Mouse (Mus musculus) ES-E14 (cell line): ENCODE results near the gene Zfp78.

Source experiments
- CHD2 ChIP-seq: IDR thresholded peaks from 2 replicates; pipeline ENCODE4 v1.6.1; 2014; ENCODE audit warnings: mild to moderate bottlenecking, low read depth, low read length, inconsistent platforms
- MAFK ChIP-seq: IDR thresholded peaks from 2 replicates; pipeline ENCODE4 v1.6.1; 2014; ENCODE audit warnings: mild to moderate bottlenecking, low read depth, low read length, inconsistent platforms; ENCODE audit not compliant: insufficient read depth
- ZNF384 ChIP-seq: IDR thresholded peaks from 2 replicates; pipeline ENCODE4 v1.6.1; 2012; ENCODE audit warnings: low read depth, low read length, inconsistent platforms

- TF ChIP-seq ZNF384 = no peak
- no peak for TF ChIP-seq MAFK
- TF ChIP-seq CHD2 = no peak
Measured at GRCm38 (mm10) chr7:6388971-6389370, 25.9 kb downstream of the Zfp78 start.
